Mouse (Mus musculus): Measurements from ENCODE around the gene Orai2. TPM values are rescaled to one million over a fixed set of nuclear protein-coding genes. Genes with fewer than 3 reads are reported as not detected.

The Orai2 gene
- 4.5 and 5.6 TPM in 2 replicates for polyA plus RNA-seq (2014; fragmentation: Nextera tagmentation; extraction: Ambion mirVana)

DNA sequence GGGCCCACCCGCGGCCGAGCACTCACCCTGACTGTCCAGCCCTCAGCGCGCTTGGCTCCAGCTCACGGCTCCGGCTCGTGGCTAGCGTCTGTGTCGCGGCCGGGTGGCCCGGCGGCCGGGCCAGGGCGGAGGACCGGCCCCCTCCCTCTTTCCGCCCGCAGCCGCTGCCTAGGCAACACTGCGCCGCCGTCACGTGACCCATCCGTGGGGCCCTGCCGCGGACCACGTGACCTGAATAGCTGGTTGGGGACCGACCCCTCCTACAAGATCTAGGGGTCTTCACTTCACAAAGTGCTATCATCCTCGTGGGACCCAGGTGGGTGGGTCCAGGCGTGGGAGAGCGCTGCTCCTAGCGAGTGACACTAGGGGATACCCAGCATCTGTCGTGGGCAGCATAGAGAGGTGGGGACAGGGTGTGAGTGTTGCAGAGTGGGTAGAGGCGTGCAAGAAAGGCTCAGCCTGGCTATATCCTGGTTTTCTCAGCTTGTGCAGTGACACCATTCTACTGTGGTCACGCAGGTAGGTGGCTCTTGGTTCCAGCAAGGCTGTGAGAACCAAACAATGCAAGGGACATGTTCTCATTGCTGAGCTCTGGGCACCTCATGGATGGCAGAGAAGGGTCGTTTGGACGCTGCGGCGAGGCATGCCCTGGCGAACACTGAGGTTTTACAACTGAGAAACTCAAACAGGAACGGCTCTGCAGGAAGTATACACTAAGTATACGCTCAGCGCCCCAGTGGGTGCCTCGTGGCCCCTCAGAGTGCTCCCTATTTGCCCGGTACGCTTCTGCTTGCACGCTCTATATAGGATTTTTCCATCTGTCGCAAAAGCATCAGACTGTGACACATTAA is at the start of gene Orai2:
Gene Orai2 (minus strand): TSS at position 202 of the 851 bp plus-strand sequence.
- H3K4me1 ChIP-seq (ENCODE audit: control insufficient read depth, insufficient read depth, low read length): no peaks in the 10 kb centered on the region
- H3K27me3 ChIP-seq (ENCODE audit: control insufficient read depth, insufficient read depth, low read length): no peaks in the 10 kb centered on the region
- H3K4me2 ChIP-seq (ENCODE audit: low read depth, severe bottlenecking): peak within 1 kb of the TSS; percentile 98
- WGBS: 5% methylated on average over 45 of the region's 49 CpGs
- DNase-seq (ENCODE audit: low spot score) (peak; percentile 89), ATAC-seq (ENCODE audit: insufficient number of reproducible peaks, low FRiP score, low TSS enrichment, low read depth) (peak; percentile 78)
- peak within 1 kb of the TSS; percentile 69 for H3K9ac ChIP-seq (ENCODE audit: low read length)
- peak within 1 kb of the TSS; percentile 51 for H3K4me3 ChIP-seq (ENCODE audit: low read depth, low read length)
- H3K27ac ChIP-seq (replicated peaks; ENCODE audit: low read depth, low read length): no peak within 1 kb of the TSS
- no peaks in the 10 kb centered on the region for H3K36me3 ChIP-seq (ENCODE audit: control insufficient read depth, insufficient read depth, low read length)
- H3K9me3 ChIP-seq (ENCODE audit: control insufficient read depth, low read length): 0 out of 2 replicates have a peak, but pooled peaks cover 3% of the 10 kb centered on the region

DNA sequence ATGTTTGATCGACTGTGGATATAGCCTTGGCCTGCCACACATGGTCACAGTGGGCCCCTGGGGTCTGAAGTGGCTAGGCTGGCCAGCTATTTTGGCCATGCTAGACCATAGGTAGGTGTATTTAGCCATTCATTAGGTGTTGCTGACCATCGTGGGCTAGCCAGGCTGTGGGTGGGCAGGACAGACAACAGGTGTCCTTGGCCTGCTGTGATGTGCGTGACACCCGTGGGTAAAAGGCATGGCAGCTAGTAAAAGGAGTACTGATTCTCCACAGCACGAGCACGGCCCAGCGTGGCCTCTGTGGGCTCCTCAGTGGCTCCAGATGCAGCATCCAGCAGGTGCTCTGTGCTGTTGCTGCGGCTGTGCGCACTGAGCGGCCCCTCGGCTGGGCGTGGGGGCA is 48.1 kb upstream of the Orai2 start:
- peaks cover 2% of the 10 kb centered on the region; the same call in 1 of the 2 replicates for H3K9me3 ChIP-seq (ENCODE audit: control insufficient read depth, low read length)
- ATAC-seq (ENCODE audit: insufficient number of reproducible peaks, low FRiP score, low TSS enrichment, low read depth) (no peak), DNase-seq (ENCODE audit: low spot score) (no peak)
- WGBS: 84% methylated on average over 12 of the region's 12 CpGs
- H3K27me3 ChIP-seq (ENCODE audit: control insufficient read depth, insufficient read depth, low read length): no peaks in the 10 kb centered on the region
- no peak overlapping the region for H3K27ac ChIP-seq (replicated peaks; ENCODE audit: low read depth, low read length)
- no peak overlapping the region for H3K4me3 ChIP-seq (ENCODE audit: low read depth, low read length)
- no peak overlapping the region for H3K4me2 ChIP-seq (ENCODE audit: low read depth, severe bottlenecking)
- no peaks in the 10 kb centered on the region for H3K4me1 ChIP-seq (ENCODE audit: control insufficient read depth, insufficient read depth, low read length)
- no peak overlapping the region for H3K9ac ChIP-seq (ENCODE audit: low read length)
- no peaks in the 10 kb centered on the region for H3K36me3 ChIP-seq (ENCODE audit: control insufficient read depth, insufficient read depth, low read length)

- peaks cover 2% of the 10 kb centered on the region; the same call in 1 of the 2 replicates for H3K9me3 ChIP-seq (ENCODE audit: control insufficient read depth, low read length)
- no peak for ATAC-seq (ENCODE audit: insufficient number of reproducible peaks, low FRiP score, low TSS enrichment, low read depth)
Measured at GRCm38 (mm10) chr5:136217932-136218381, 47.4 kb upstream of the Orai2 start.

GRCm38 (mm10) chr5:136217004-136217665 is 46.6 kb upstream of the Orai2 start:
- no peak for ATAC-seq (ENCODE audit: insufficient number of reproducible peaks, low FRiP score, low TSS enrichment, low read depth)
- Histone ChIP-seq H3K27me3 (ENCODE audit: control insufficient read depth, insufficient read depth, low read length) (no peaks in the 10 kb centered on the region), H3K27ac (replicated peaks; ENCODE audit: low read depth, low read length) (no peak overlapping the region), H3K36me3 (ENCODE audit: control insufficient read depth, insufficient read depth, low read length) (no peaks in the 10 kb centered on the region), H3K4me3 (ENCODE audit: low read depth, low read length) (no peak overlapping the region), H3K4me2 (ENCODE audit: low read depth, severe bottlenecking) (no peak overlapping the region), H3K4me1 (ENCODE audit: control insufficient read depth, insufficient read depth, low read length) (no peaks in the 10 kb centered on the region), H3K9ac (ENCODE audit: low read length) (no peak overlapping the region), H3K9me3 (ENCODE audit: control insufficient read depth, low read length) (peaks cover 2% of the 10 kb centered on the region; the same call in 1 of the 2 replicates)
- DNase-seq (ENCODE audit: low spot score): no peak
- WGBS: 83% methylated on average over 18 of the region's 18 CpGs

More at GRCm38 (mm10) chr5:136217932-136218381, 47.4 kb upstream of the Orai2 start:
- no peak for DNase-seq (ENCODE audit: low spot score)
- Histone ChIP-seq H3K4me1 (ENCODE audit: control insufficient read depth, insufficient read depth, low read length) (no peaks in the 10 kb centered on the region), H3K36me3 (ENCODE audit: control insufficient read depth, insufficient read depth, low read length) (no peaks in the 10 kb centered on the region), H3K9ac (ENCODE audit: low read length) (no peak overlapping the region), H3K27ac (replicated peaks; ENCODE audit: low read depth, low read length) (no peak overlapping the region), H3K27me3 (ENCODE audit: control insufficient read depth, insufficient read depth, low read length) (no peaks in the 10 kb centered on the region), H3K4me2 (ENCODE audit: low read depth, severe bottlenecking) (no peak overlapping the region), H3K4me3 (ENCODE audit: low read depth, low read length) (no peak overlapping the region)
- WGBS: 71% methylated on average over 4 of the region's 4 CpGs

DNA sequence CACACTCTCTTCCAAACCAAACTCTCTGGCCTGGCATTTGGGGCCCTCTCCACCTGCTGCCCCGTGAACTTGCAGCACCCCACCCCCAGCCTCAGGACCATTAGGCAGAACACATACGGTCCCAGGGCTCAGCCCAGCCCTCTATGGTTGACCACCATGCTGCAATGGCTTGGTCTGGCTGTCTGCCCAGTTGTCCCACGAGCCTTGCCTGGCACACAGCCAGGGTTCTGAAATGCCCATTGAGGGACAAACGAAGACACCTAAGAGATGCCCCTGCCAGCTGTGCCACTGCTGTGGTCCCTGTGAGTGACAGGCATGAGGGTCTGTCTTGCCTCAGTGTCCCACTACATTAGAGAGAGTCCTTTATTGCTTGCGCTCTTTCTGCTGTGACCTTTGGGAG is 45.4 kb upstream of the Orai2 start:
- no peaks in the 10 kb centered on the region for H3K36me3 ChIP-seq (ENCODE audit: control insufficient read depth, insufficient read depth, low read length)
- peaks cover 2% of the 10 kb centered on the region; the same call in 1 of the 2 replicates for H3K9me3 ChIP-seq (ENCODE audit: control insufficient read depth, low read length)
- H3K27ac ChIP-seq (replicated peaks; ENCODE audit: low read depth, low read length): no peak overlapping the region
- no peaks in the 10 kb centered on the region for H3K4me1 ChIP-seq (ENCODE audit: control insufficient read depth, insufficient read depth, low read length)
- DNase-seq (ENCODE audit: low spot score) (no peak), ATAC-seq (ENCODE audit: insufficient number of reproducible peaks, low FRiP score, low TSS enrichment, low read depth) (no peak)
- WGBS: 91% methylated on average over 5 of the region's 5 CpGs
- no peak overlapping the region for H3K4me2 ChIP-seq (ENCODE audit: low read depth, severe bottlenecking)
- no peak overlapping the region for H3K4me3 ChIP-seq (ENCODE audit: low read depth, low read length)
- no peaks in the 10 kb centered on the region for H3K27me3 ChIP-seq (ENCODE audit: control insufficient read depth, insufficient read depth, low read length)
- no peak overlapping the region for H3K9ac ChIP-seq (ENCODE audit: low read length)

GRCm38 (mm10) chr5:136215211-136215610 is 44.7 kb upstream of the Orai2 start:
- DNase-seq (ENCODE audit: low spot score): no peak

DNA sequence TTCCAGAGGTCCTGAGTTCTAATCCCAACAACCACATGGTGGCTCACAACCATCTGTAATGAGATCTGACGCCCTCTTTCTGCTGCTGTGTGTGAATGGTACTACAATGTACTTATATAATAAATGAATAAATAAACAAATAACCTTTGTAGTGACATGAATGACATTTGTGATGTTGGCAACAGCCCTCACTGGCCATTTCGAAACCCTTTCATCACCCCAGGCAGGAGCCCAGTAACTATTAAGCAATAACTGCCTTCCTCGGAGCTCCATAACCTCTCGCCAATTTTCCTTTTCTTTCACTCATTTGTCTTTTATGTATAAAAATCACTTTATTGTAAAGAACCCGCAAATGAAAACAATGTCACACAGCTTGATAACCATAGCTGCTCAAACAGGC is 43.2 kb upstream of the Orai2 start:
- no peaks in the 10 kb centered on the region for H3K36me3 ChIP-seq (ENCODE audit: control insufficient read depth, insufficient read depth, low read length)
- DNase-seq (ENCODE audit: low spot score) (no peak), ATAC-seq (ENCODE audit: insufficient number of reproducible peaks, low FRiP score, low TSS enrichment, low read depth) (no peak)
- H3K4me3 ChIP-seq (ENCODE audit: low read depth, low read length): no peak overlapping the region
- no peak overlapping the region for H3K9ac ChIP-seq (ENCODE audit: low read length)
- no peaks in the 10 kb centered on the region for H3K4me1 ChIP-seq (ENCODE audit: control insufficient read depth, insufficient read depth, low read length)
- no peak overlapping the region for H3K4me2 ChIP-seq (ENCODE audit: low read depth, severe bottlenecking)
- H3K27ac ChIP-seq (replicated peaks; ENCODE audit: low read depth, low read length): no peak overlapping the region
- H3K27me3 ChIP-seq (ENCODE audit: control insufficient read depth, insufficient read depth, low read length): no peaks in the 10 kb centered on the region
- peaks cover 2% of the 10 kb centered on the region; the same call in 1 of the 2 replicates for H3K9me3 ChIP-seq (ENCODE audit: control insufficient read depth, low read length)
- WGBS: 87% methylated on average over 5 of the region's 5 CpGs

More at GRCm38 (mm10) chr5:136215211-136215610, 44.7 kb upstream of the Orai2 start:
- Histone ChIP-seq H3K4me2 (ENCODE audit: low read depth, severe bottlenecking) (no peak overlapping the region), H3K27ac (replicated peaks; ENCODE audit: low read depth, low read length) (no peak overlapping the region), H3K27me3 (ENCODE audit: control insufficient read depth, insufficient read depth, low read length) (no peaks in the 10 kb centered on the region), H3K4me1 (ENCODE audit: control insufficient read depth, insufficient read depth, low read length) (no peaks in the 10 kb centered on the region), H3K36me3 (ENCODE audit: control insufficient read depth, insufficient read depth, low read length) (no peaks in the 10 kb centered on the region), H3K9ac (ENCODE audit: low read length) (no peak overlapping the region), H3K4me3 (ENCODE audit: low read depth, low read length) (no peak overlapping the region), H3K9me3 (ENCODE audit: control insufficient read depth, low read length) (peaks cover 2% of the 10 kb centered on the region; the same call in 1 of the 2 replicates)
- ATAC-seq (ENCODE audit: insufficient number of reproducible peaks, low FRiP score, low TSS enrichment, low read depth): no peak
- WGBS: 92% methylated on average over 3 of the region's 3 CpGs

DNA sequence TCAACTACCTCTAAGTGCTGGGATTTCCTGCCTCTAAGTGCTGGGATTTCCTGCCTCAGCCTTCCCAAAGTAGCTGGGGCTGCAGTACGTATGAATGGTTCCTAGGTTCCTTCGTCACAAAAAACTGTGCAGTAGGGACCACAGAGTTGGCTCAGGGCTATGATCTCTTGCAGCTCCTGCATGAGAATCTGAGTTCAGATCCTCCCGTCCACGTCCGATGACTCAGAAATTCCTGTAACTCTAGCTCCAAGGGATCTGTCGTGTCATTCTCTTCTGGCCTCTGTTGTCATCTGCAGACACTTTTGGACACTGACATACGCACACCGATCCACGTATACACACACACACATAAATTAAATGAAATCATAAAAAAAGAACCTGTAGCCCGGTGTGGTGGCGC is 42.2 kb upstream of the Orai2 start:
- ATAC-seq (ENCODE audit: insufficient number of reproducible peaks, low FRiP score, low TSS enrichment, low read depth) (no peak), DNase-seq (ENCODE audit: low spot score) (no peak)
- H3K27ac ChIP-seq (replicated peaks; ENCODE audit: low read depth, low read length): no peak overlapping the region
- no peak overlapping the region for H3K4me2 ChIP-seq (ENCODE audit: low read depth, severe bottlenecking)
- no peaks in the 10 kb centered on the region for H3K36me3 ChIP-seq (ENCODE audit: control insufficient read depth, insufficient read depth, low read length)
- no peaks in the 10 kb centered on the region for H3K4me1 ChIP-seq (ENCODE audit: control insufficient read depth, insufficient read depth, low read length)
- H3K27me3 ChIP-seq (ENCODE audit: control insufficient read depth, insufficient read depth, low read length): no peaks in the 10 kb centered on the region
- no peak overlapping the region for H3K4me3 ChIP-seq (ENCODE audit: low read depth, low read length)
- peaks cover 2% of the 10 kb centered on the region; the same call in 1 of the 2 replicates for H3K9me3 ChIP-seq (ENCODE audit: control insufficient read depth, low read length)
- WGBS: 91% methylated on average over 11 of the region's 11 CpGs
- H3K9ac ChIP-seq (ENCODE audit: low read length): no peak overlapping the region
